Mouse (Mus musculus): ENCODE results near the gene Neurod1. TPM values are rescaled to one million over a fixed set of nuclear protein-coding genes. Genes with fewer than 3 reads are reported as not detected.
A peak's percentile ranks its signal among the peaks of the same experiment; 100 is the strongest.

Neurod1 gene
- polyA plus RNA-seq, 1 experiment: not detected

DNA sequence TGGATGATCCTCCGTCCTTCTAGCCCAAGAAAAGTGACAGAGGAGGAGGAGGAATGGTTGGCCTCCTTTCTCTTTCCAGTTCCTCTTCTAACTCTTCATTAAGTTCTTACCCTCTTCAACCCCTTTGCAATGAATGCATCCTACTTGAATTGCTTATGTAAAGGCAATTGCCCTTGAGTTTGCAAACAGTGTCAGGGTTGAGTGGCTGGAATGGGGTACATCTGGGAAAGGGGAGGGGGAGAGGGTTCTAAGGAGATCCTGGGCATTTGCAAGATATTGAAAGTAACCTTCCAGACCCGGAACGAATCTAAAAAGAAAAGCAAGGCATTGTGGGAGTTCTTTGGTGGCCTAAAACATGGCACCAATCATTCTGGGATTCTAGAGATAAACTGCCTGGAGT is 1.4 kb upstream of the Neurod1 start:
- 24% methylated on average over 3 of the region's 3 CpGs for WGBS
- no peaks in the 10 kb centered on the region for H3K4me1 ChIP-seq (ENCODE audit: control insufficient read depth, insufficient read depth, low read length)
- DNase-seq: no peak
- H3K4me3 ChIP-seq (replicated peaks; ENCODE audit: extremely low read depth, low read depth, low read length): no peak overlapping the region
- no peak for TF ChIP-seq CTCF (IDR thresholded peaks at IDR 0.05; ENCODE audit: insufficient read depth, low read length)
- TF ChIP-seq POLR2A (IDR thresholded peaks at IDR 0.05; ENCODE audit: borderline replicate concordance, extremely low read depth, low read depth, low read length): no peak

DNA sequence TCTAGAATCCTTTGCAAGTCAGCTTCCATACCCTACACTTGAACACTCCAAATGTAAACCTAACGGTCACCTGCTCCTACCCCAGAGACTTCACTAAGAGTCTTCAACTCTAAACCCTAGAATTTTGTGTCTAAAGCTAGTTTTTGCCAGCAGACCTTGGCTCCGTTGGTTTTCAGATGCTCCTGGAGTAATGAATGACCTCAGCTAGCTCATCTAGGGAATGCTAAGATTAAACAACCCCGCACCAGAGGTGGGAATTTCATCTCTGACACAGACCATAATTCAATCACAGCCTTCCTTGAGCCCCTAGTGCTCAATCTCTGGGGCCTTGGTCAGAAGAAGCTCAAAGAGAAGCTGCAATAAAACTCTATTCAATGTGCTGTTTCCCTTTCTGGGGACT is 883 bp upstream of the Neurod1 start:
- TF ChIP-seq CTCF (IDR thresholded peaks at IDR 0.05; ENCODE audit: insufficient read depth, low read length): no peak
- TF ChIP-seq POLR2A (IDR thresholded peaks at IDR 0.05; ENCODE audit: borderline replicate concordance, extremely low read depth, low read depth, low read length): no peak
- no peak overlapping the region for H3K4me3 ChIP-seq (replicated peaks; ENCODE audit: extremely low read depth, low read depth, low read length)
- WGBS: 60% methylated on average over 3 of the region's 3 CpGs
- DNase-seq: no peak
- H3K4me1 ChIP-seq (ENCODE audit: control insufficient read depth, insufficient read depth, low read length): no peaks in the 10 kb centered on the region

DNA sequence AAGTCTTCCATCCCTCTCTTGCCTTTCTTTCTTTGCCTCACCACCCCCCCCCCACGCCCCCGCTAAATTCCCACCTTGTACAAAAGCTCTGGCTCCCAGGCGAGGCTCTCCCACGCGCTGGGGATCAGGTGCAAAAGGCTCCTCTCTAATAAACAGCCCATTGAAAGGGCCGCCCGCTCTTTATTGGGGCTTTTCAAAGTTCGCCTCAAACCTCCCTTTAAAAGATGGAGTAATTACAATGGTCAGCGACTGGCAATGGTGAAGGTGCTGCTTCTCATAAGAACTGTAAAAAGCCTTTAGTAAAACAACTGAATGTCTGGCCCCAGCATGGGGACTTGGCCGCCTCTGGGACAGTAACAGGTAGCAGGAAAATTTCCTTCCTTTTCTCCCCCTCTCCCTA is 905 bp downstream of the Neurod1 start:
- Histone ChIP-seq H3K4me1 (ENCODE audit: control insufficient read depth, insufficient read depth, low read length) (no peaks in the 10 kb centered on the region), H3K4me3 (replicated peaks; ENCODE audit: extremely low read depth, low read depth, low read length) (no peak overlapping the region)
- 6% methylated on average over 10 of the region's 10 CpGs for WGBS
- no peak for TF ChIP-seq CTCF (IDR thresholded peaks at IDR 0.05; ENCODE audit: insufficient read depth, low read length)
- no peak for TF ChIP-seq POLR2A (IDR thresholded peaks at IDR 0.05; ENCODE audit: borderline replicate concordance, extremely low read depth, low read depth, low read length)
- DNase-seq: no peak

DNA sequence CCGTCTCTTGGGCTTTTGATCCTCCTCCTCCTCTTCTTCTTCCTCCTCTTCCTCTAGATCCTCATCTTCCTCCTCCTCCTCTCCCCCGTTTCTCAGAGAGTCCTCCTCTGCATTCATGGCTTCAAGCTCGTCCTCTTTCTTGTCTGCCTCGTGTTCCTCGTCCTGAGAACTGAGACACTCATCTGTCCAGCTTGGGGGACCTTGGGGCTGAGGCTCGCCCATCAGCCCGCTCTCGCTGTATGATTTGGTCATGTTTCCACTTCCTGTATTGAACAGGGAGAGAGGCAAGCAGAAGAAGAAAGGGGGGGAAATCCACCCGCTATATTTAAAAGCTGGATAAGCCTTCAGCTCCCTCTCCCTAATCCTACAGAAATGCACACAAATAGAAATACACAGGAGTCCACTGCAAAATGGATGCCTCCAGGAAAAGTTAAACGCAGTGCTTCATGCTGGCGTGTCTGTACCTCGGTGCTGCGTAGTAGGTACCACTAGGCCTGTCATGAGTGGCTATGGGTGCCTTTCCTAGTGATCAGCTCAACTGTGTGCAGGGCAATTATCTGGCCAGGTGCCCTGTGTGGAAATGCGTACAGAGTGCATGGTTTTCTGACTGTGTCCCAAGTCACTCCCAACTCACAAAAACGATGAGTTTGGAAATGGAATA is 1.6 kb downstream of the Neurod1 start:
- H3K4me1 ChIP-seq (ENCODE audit: control insufficient read depth, insufficient read depth, low read length): no peaks in the 10 kb centered on the region
- DNase-seq: no peak
- WGBS: 17% methylated on average over 15 of the region's 15 CpGs
- TF ChIP-seq CTCF (IDR thresholded peaks at IDR 0.05; ENCODE audit: insufficient read depth, low read length): no peak
- TF ChIP-seq POLR2A (IDR thresholded peaks at IDR 0.05; ENCODE audit: borderline replicate concordance, extremely low read depth, low read depth, low read length): no peak
- no peak overlapping the region for H3K4me3 ChIP-seq (replicated peaks; ENCODE audit: extremely low read depth, low read depth, low read length)

DNA sequence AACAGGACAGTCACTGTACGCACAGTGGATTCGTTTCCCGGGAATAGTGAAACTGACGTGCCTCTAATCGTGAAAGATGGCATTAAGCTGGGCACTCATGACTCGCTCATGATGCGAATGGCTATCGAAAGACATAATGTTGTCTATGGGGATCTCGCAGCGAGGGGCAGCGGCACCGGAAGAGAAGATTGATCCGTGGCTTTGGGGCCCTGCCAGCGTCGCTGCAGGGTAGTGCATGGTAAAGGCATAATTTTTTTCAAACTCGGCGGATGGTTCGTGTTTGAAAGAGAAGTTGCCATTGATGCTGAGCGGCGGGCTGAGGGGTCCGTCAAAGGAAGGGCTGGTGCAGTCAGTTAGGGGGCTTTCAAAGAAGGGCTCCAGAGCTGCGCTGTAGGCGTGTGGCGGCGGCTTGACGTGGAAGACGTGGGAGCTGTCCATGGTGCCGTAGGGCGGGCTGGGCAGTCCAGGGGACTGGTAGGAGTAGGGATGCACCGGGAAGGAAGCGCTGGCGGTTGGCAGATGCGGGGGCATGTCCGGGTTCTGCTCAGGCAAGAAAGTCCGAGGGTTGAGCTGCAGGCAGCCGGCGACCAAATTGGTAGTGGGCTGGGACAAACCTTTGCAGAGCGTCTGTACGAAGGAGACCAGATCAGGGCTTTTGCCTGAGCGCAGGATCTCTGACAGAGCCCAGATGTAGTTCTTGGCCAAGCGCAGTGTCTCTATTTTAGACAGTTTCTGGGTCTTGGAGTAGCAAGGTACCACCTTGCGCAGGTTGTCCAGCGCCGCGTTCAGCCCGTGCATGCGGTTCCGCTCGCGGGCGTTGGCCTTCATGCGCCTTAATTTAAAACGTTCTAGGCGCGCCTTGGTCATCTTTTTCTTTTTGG is 2.4 kb downstream of the Neurod1 start:
- Histone ChIP-seq H3K4me3 (replicated peaks; ENCODE audit: extremely low read depth, low read depth, low read length) (no peak overlapping the region), H3K4me1 (ENCODE audit: control insufficient read depth, insufficient read depth, low read length) (no peaks in the 10 kb centered on the region)
- peak; percentile 39 for DNase-seq
- TF ChIP-seq CTCF (IDR thresholded peaks at IDR 0.05; ENCODE audit: insufficient read depth, low read length): no peak
- no peak for TF ChIP-seq POLR2A (IDR thresholded peaks at IDR 0.05; ENCODE audit: borderline replicate concordance, extremely low read depth, low read depth, low read length)
- 7% methylated on average over 55 of the region's 55 CpGs for WGBS

DNA sequence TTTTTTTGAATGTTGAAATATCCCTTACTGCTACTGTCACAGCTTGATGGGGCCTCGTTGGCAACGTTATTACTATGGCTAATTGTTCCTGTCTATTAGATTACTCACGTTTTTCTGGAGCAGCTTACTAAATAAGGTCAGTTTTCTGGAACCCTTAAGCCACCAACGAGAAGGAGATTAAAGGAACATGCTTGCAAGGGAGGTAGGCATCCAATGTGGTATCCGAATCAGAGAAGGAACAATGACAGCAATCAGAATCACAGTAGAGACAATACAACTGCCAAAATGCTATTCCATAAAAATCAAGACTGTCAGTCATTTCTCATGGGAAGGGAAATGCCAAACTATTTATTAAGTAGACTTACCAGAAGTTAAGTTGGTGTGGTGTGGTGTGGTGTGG is 5.1 kb downstream of the Neurod1 start:
- Histone ChIP-seq H3K4me3 (replicated peaks; ENCODE audit: extremely low read depth, low read depth, low read length) (no peak overlapping the region), H3K4me1 (ENCODE audit: control insufficient read depth, insufficient read depth, low read length) (no peaks in the 10 kb centered on the region)
- TF ChIP-seq CTCF (IDR thresholded peaks at IDR 0.05; ENCODE audit: insufficient read depth, low read length): no peak
- no peak for TF ChIP-seq POLR2A (IDR thresholded peaks at IDR 0.05; ENCODE audit: borderline replicate concordance, extremely low read depth, low read depth, low read length)
- 44% methylated on average over 5 of the region's 5 CpGs for WGBS
- DNase-seq: no peak

DNA sequence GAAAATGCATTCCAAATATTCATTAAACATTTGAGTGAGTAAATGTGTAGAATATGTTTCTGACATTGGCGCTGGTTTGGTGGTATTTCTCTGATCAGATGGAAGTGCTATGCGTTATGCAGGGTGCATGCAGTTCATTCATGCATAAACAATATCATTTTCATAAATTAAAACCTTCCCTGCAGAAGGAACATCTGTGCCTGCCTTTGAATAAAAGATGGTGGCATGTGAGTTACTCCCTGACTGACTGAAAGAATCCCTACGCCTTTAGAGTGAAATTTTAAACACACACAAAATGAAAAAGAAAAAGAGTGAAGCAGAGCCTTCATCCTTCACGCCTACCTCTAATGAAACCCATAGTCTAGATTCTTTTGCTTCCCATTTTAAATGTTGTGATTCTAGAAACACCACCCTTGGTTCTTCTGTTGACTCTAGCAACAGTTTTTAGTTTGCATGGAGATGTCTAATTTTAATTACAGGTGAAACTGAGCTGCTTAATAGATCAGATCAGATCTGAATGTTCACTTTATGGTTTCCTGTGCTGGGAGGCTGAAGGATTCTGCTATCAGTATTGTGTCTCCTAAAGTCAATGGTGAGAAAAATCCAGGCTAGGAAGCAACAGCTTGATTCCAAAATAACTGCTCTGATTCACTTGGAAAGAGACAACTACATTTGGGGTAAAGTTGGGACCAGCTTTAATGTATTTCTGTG is 5.7 kb downstream of the Neurod1 start:
- DNase-seq: no peak
- no peak overlapping the region for H3K4me3 ChIP-seq (replicated peaks; ENCODE audit: extremely low read depth, low read depth, low read length)
- H3K4me1 ChIP-seq (ENCODE audit: control insufficient read depth, insufficient read depth, low read length): no peaks in the 10 kb centered on the region
- 63% methylated on average over 4 of the region's 4 CpGs for WGBS
- TF ChIP-seq POLR2A (IDR thresholded peaks at IDR 0.05; ENCODE audit: borderline replicate concordance, extremely low read depth, low read depth, low read length) (no peak), CTCF (IDR thresholded peaks at IDR 0.05; ENCODE audit: insufficient read depth, low read length) (no peak)

DNA sequence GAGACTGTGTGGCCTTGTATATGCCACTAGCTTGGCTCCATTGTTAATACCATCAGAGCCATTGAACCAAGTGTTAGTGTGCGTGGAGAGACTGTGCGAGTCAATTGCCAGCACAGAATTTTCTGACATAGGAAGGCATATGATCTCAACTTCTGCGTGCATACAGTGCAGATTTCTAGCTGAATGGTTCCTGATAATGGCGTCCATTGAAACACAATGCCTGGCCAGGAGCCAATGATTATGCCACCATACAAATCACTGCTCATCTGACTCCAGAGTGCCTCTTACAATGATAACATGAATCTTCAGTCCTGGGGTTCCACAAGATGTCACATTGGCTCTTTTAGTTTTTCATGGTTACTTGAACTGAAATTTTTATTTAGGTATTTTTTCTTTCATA is 7.2 kb downstream of the Neurod1 start:
- H3K4me3 ChIP-seq (replicated peaks; ENCODE audit: extremely low read depth, low read depth, low read length): no peak overlapping the region
- WGBS: 67% methylated on average over 4 of the region's 4 CpGs
- no peaks in the 10 kb centered on the region for H3K4me1 ChIP-seq (ENCODE audit: control insufficient read depth, insufficient read depth, low read length)
- DNase-seq: no peak
- no peak for TF ChIP-seq CTCF (IDR thresholded peaks at IDR 0.05; ENCODE audit: insufficient read depth, low read length)
- TF ChIP-seq POLR2A (IDR thresholded peaks at IDR 0.05; ENCODE audit: borderline replicate concordance, extremely low read depth, low read depth, low read length): no peak

DNA sequence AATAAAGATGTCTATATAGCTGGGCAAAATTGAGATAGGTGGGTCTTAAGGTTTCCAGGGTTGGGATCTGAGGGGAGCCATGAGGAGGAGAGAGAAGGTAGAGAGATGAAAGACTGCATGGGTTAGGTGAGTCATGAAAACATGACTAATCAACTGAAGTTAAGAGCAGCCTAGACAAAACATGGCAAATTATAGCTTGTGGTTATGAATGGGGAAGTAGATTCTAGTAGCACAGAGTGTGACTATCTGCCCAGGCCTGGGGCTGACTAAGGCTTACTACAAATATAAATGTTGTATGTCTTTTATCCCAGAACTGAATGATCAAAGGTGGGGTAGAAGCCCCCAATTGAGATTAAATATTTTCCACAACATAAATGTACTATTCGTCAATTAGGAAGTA is 9.4 kb downstream of the Neurod1 start:
- WGBS: 62% methylated on average over 1 of the region's 1 CpGs
- no peaks in the 10 kb centered on the region for H3K4me1 ChIP-seq (ENCODE audit: control insufficient read depth, insufficient read depth, low read length)
- DNase-seq: no peak
- TF ChIP-seq POLR2A (IDR thresholded peaks at IDR 0.05; ENCODE audit: borderline replicate concordance, extremely low read depth, low read depth, low read length) (no peak), CTCF (IDR thresholded peaks at IDR 0.05; ENCODE audit: insufficient read depth, low read length) (no peak)
- no peak overlapping the region for H3K4me3 ChIP-seq (replicated peaks; ENCODE audit: extremely low read depth, low read depth, low read length)
